Mouse (Mus musculus) CD4-positive, CD25-positive, alpha-beta regulatory T cell, adult 4 months (primary cell): ENCODE data around the gene Apol9a. TPM values are rescaled to one million over a fixed set of nuclear protein-coding genes. Genes with fewer than 3 reads are reported as not detected.

Experiments
- polyA plus RNA-seq, 2 experiments: library from polyadenylated mRNA; unstranded; fragments of 100-300 nt; shearing (Covaris generic); gene quantifications; one replicate each; pipeline ENCODE4 v1.2.1; 2017

The Apol9a gene
- polyA plus RNA-seq, 2 experiments from 2014 or later = 11.0 to 17.0 TPM

Other genes starting within 250 kb of the Apol9a start
- not detected for gene Rbfox2, start 104.1 kb downstream of the Apol9a start, polyA plus RNA-seq
- gene Apol7a, start 12.0 kb downstream of the Apol9a start, polyA plus RNA-seq = not detected
- under 1 TPM; 0.54 to 0.65 TPM for gene Apol7b, start 36.4 kb upstream of the Apol9a start, polyA plus RNA-seq
- gene Apol10a, start 65.9 kb upstream of the Apol9a start, polyA plus RNA-seq = under 1 TPM in 1 of 2 experiments, not detected in 1; 0.22 TPM
- not detected for gene Apol11a, start 97.1 kb upstream of the Apol9a start, polyA plus RNA-seq
- under 1 TPM in 1 of 2 experiments, not detected in 1; 0.59 TPM for gene Apol7c, start 122.2 kb upstream of the Apol9a start, polyA plus RNA-seq
- gene 1700025B11Rik, start 150.8 kb upstream of the Apol9a start, polyA plus RNA-seq = not detected
- 10 to 100 TPM; 10.1 to 14.3 TPM for gene Apol10b, start 185.0 kb upstream of the Apol9a start, polyA plus RNA-seq
- not detected for gene Gm36245, start 188.1 kb upstream of the Apol9a start, polyA plus RNA-seq
- gene Apol11b, start 232.2 kb upstream of the Apol9a start, polyA plus RNA-seq = under 1 TPM; 0.27 to 0.49 TPM